Mouse (Mus musculus): Measurements from ENCODE around the gene Mxi1. TPM values are rescaled to one million over a fixed set of nuclear protein-coding genes. Genes with fewer than 3 reads are reported as not detected.

Gene Mxi1
- total and polyA plus RNA-seq, 3 experiments, result 15.6 to 31.1 (median 29.6) TPM

GRCm38 (mm10) chr19:53299156-53299828 is 11.0 kb upstream of the Mxi1 start:
- no peak for DNase-seq

GRCm38 (mm10) chr19:53299829-53300181 is 10.5 kb upstream of the Mxi1 start:
- DNase-seq, result no peak

GRCm38 (mm10) chr19:53303382-53303781 is 6.9 kb upstream of the Mxi1 start:
- no peak for DNase-seq

GRCm38 (mm10) chr19:53305621-53306020 is 4.7 kb upstream of the Mxi1 start:
- DNase-seq, result no peak

GRCm38 (mm10) chr19:53306706-53307105 is 3.6 kb upstream of the Mxi1 start:
- no peak for DNase-seq

GRCm38 (mm10) chr19:53307219-53307618 is 3.1 kb upstream of the Mxi1 start:
- no peak for DNase-seq

- DNase-seq, result no peak
Measured at GRCm38 (mm10) chr19:53309631-53310030, 687 bp upstream of the Mxi1 start.

GRCm38 (mm10) chr19:53310771-53311523 is 629 bp downstream of the Mxi1 start:
- DNase-seq, result peak; percentile 70

GRCm38 (mm10) chr19:53311524-53312335 is 1.4 kb downstream of the Mxi1 start:
- DNase-seq, result peak; percentile 65

GRCm38 (mm10) chr19:53312336-53312871 is 2.1 kb downstream of the Mxi1 start:
- peak; percentile 81 for DNase-seq

- DNase-seq, result peak; percentile 80
Measured at GRCm38 (mm10) chr19:53312951-53313683, 2.8 kb downstream of the Mxi1 start.

- DNase-seq, result peak; percentile 100
Measured at GRCm38 (mm10) chr19:53313684-53314443, 3.5 kb downstream of the Mxi1 start.

GRCm38 (mm10) chr19:53314530-53315208 is 4.4 kb downstream of the Mxi1 start:
- no peak for DNase-seq

- no peak for DNase-seq
Measured at GRCm38 (mm10) chr19:53315209-53315654, 4.9 kb downstream of the Mxi1 start.

- DNase-seq, result no peak
Measured at GRCm38 (mm10) chr19:53316105-53316504, 5.8 kb downstream of the Mxi1 start.

GRCm38 (mm10) chr19:53316963-53317362 is 6.6 kb downstream of the Mxi1 start:
- DNase-seq, result no peak

GRCm38 (mm10) chr19:53318143-53319132 is 8.1 kb downstream of the Mxi1 start:
- DNase-seq, result no peak

- DNase-seq, result no peak
Measured at GRCm38 (mm10) chr19:53320264-53321110, 10.2 kb downstream of the Mxi1 start.

Data from adrenal gland, adult 2 months (tissue).